Mouse (Mus musculus) G1E (cell line): ENCODE results near the gene C1qbp.

Experiments used
- CTCF ChIP-seq: IDR thresholded peaks from 2 replicates; pipeline ENCODE4 v1.5.1; 2012; ENCODE audit warnings: low read depth, low read length, inconsistent platforms, mixed read lengths
- GATA1 ChIP-seq: IDR thresholded peaks from 2 replicates; pipeline ENCODE4 v1.6.1; 2012; ENCODE audit warnings: borderline replicate concordance, low read length, inconsistent platforms, mixed read lengths
- GATA2 ChIP-seq: IDR thresholded peaks from 2 replicates; pipeline ENCODE4 v1.6.1; 2012; ENCODE audit warnings: low read depth, low read length, inconsistent platforms, borderline replicate concordance
- POLR2AphosphoS5 ChIP-seq: IDR thresholded peaks from 2 replicates; pipeline ENCODE4 v1.6.1; 2012; ENCODE audit warnings: low read depth, low read length, inconsistent platforms; ENCODE audit not compliant: insufficient replicate concordance
- TAL1 ChIP-seq: conservative IDR thresholded peaks from 2 replicates; pipeline ENCODE4 v1.6.1; 2012; ENCODE audit warnings: low read depth, low read length, inconsistent platforms, mixed read lengths

- TF ChIP-seq CTCF (no peak), GATA2 (no peak), GATA1 (no peak), POLR2AphosphoS5 (no peak), TAL1 (no peak)
Observed at GRCm38 (mm10) chr11:70980751-70981510, 1.9 kb downstream of the C1qbp start.
